Mouse (Mus musculus): ENCODE measurements at regions not wholly inside any gene's neighbourhood (a gene's known extent, or its start where the extent isn't known, plus 50 kb on each side); places are given as distances from the start of the nearest gene placed in this dataset.

DNA sequence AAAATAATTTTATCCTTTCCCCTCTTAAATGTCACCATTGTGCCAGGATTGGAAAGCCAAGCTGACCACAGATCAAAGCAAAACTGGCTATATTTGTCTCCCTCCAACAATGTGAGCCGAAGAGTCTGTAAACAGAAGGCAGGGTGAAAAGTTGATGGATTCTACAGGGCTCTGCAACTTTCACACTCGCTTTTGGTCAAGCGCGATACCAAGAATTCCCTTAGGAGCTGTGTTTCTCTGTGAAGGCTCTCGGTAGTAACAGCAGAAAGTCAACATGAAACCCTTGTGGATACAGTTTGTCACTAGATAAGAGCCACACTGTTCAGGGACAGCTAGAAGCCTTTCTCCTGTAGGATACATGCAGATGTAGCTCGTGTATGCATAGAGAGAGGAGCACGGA, 370.8 kb upstream of the Ubash3b start:
- no peaks in the 10 kb centered on the region for H3K36me3 ChIP-seq (ENCODE audit: control insufficient read depth, insufficient read depth, low read length)
- H3K4me3 ChIP-seq (ENCODE audit: low read depth, low read length), result no peak overlapping the region
- no peak overlapping the region for H3K27ac ChIP-seq (ENCODE audit: insufficient read depth, low read depth, low read length)
- 34% methylated on average over 7 of the region's 7 CpGs for WGBS
- no peaks in the 10 kb centered on the region for H3K27me3 ChIP-seq (ENCODE audit: control insufficient read depth, insufficient read depth, low read length)
- TF ChIP-seq POLR2A (IDR thresholded peaks at IDR 0.05; ENCODE audit: low read depth, low read length) (no peak), CTCF (IDR thresholded peaks at IDR 0.05; ENCODE audit: extremely low read depth, insufficient read length, insufficient replicate concordance, low read depth, low read length) (no peak)
- no peaks in the 10 kb centered on the region for H3K4me1 ChIP-seq (ENCODE audit: control insufficient read depth, insufficient read depth, insufficient read length, low read length)

GRCm38 (mm10) chr9:41531596-41531995, 370.1 kb upstream of the Ubash3b start:
- Histone ChIP-seq H3K4me1 (ENCODE audit: control insufficient read depth, insufficient read depth, insufficient read length, low read length) (no peaks in the 10 kb centered on the region), H3K4me3 (ENCODE audit: low read depth, low read length) (no peak overlapping the region), H3K27ac (ENCODE audit: insufficient read depth, low read depth, low read length) (no peak overlapping the region), H3K27me3 (ENCODE audit: control insufficient read depth, insufficient read depth, low read length) (no peaks in the 10 kb centered on the region), H3K36me3 (ENCODE audit: control insufficient read depth, insufficient read depth, low read length) (no peaks in the 10 kb centered on the region)
- no peak for TF ChIP-seq CTCF (IDR thresholded peaks at IDR 0.05; ENCODE audit: extremely low read depth, insufficient read length, insufficient replicate concordance, low read depth, low read length)
- TF ChIP-seq POLR2A (IDR thresholded peaks at IDR 0.05; ENCODE audit: low read depth, low read length), result no peak
- WGBS, result 62% methylated on average over 6 of the region's 6 CpGs

- TF ChIP-seq CTCF (IDR thresholded peaks at IDR 0.05; ENCODE audit: extremely low read depth, insufficient read length, insufficient replicate concordance, low read depth, low read length), result no peak
- TF ChIP-seq POLR2A (IDR thresholded peaks at IDR 0.05; ENCODE audit: low read depth, low read length), result no peak
- Histone ChIP-seq H3K27ac (ENCODE audit: insufficient read depth, low read depth, low read length) (no peak overlapping the region), H3K4me3 (ENCODE audit: low read depth, low read length) (no peak overlapping the region), H3K4me1 (ENCODE audit: control insufficient read depth, insufficient read depth, insufficient read length, low read length) (no peaks in the 10 kb centered on the region), H3K27me3 (ENCODE audit: control insufficient read depth, insufficient read depth, low read length) (no peaks in the 10 kb centered on the region), H3K36me3 (ENCODE audit: control insufficient read depth, insufficient read depth, low read length) (no peaks in the 10 kb centered on the region)
- 59% methylated on average over 8 of the region's 8 CpGs for WGBS
These were observed 364.6 kb upstream of the Ubash3b start for GRCm38 (mm10) chr9:41526126-41526525.

- Histone ChIP-seq H3K4me1 (ENCODE audit: control insufficient read depth, insufficient read depth, insufficient read length, low read length) (no peaks in the 10 kb centered on the region), H3K36me3 (ENCODE audit: control insufficient read depth, insufficient read depth, low read length) (no peaks in the 10 kb centered on the region), H3K4me3 (ENCODE audit: low read depth, low read length) (no peak overlapping the region), H3K27me3 (ENCODE audit: control insufficient read depth, insufficient read depth, low read length) (no peaks in the 10 kb centered on the region), H3K27ac (ENCODE audit: insufficient read depth, low read depth, low read length) (no peak overlapping the region)
- WGBS, result 53% methylated on average over 1 of the region's 1 CpGs
- TF ChIP-seq POLR2A (IDR thresholded peaks at IDR 0.05; ENCODE audit: low read depth, low read length) (no peak), CTCF (IDR thresholded peaks at IDR 0.05; ENCODE audit: extremely low read depth, insufficient read length, insufficient replicate concordance, low read depth, low read length) (no peak)
These were observed 364.0 kb upstream of the Ubash3b start for GRCm38 (mm10) chr9:41525534-41525933.

DNA sequence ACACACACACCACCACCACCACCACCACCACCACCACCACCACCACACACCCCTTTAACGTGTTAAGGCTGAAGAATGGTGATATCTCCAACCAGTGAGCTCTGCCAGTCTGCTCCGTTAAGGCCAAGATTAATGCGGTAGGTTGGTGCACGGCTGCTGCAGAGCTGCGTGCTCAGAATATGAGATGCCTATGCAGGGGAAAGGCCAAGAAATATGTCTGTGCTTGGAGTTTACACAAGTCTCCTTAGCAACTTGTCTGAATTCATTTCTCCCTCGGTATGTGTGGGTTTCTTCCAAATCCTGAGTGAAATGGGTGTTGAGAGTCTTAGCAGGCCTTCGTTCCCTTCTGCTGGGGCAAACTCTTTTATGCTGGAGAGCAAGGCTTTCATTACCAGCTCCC, 363.1 kb upstream of the Ubash3b start:
- Histone ChIP-seq H3K27ac (ENCODE audit: insufficient read depth, low read depth, low read length) (no peak overlapping the region), H3K36me3 (ENCODE audit: control insufficient read depth, insufficient read depth, low read length) (no peaks in the 10 kb centered on the region), H3K27me3 (ENCODE audit: control insufficient read depth, insufficient read depth, low read length) (no peaks in the 10 kb centered on the region), H3K4me1 (ENCODE audit: control insufficient read depth, insufficient read depth, insufficient read length, low read length) (no peaks in the 10 kb centered on the region), H3K4me3 (ENCODE audit: low read depth, low read length) (no peak overlapping the region)
- WGBS, result 70% methylated on average over 7 of the region's 7 CpGs
- TF ChIP-seq POLR2A (IDR thresholded peaks at IDR 0.05; ENCODE audit: low read depth, low read length) (no peak), CTCF (IDR thresholded peaks at IDR 0.05; ENCODE audit: extremely low read depth, insufficient read length, insufficient replicate concordance, low read depth, low read length) (no peak)

GRCm38 (mm10) chr9:41523969-41524368, 362.5 kb upstream of the Ubash3b start:
- Histone ChIP-seq H3K27ac (ENCODE audit: insufficient read depth, low read depth, low read length) (no peak overlapping the region), H3K4me3 (ENCODE audit: low read depth, low read length) (no peak overlapping the region), H3K36me3 (ENCODE audit: control insufficient read depth, insufficient read depth, low read length) (no peaks in the 10 kb centered on the region), H3K4me1 (ENCODE audit: control insufficient read depth, insufficient read depth, insufficient read length, low read length) (no peaks in the 10 kb centered on the region), H3K27me3 (ENCODE audit: control insufficient read depth, insufficient read depth, low read length) (no peaks in the 10 kb centered on the region)
- 92% methylated on average over 2 of the region's 2 CpGs for WGBS
- TF ChIP-seq CTCF (IDR thresholded peaks at IDR 0.05; ENCODE audit: extremely low read depth, insufficient read length, insufficient replicate concordance, low read depth, low read length), result no peak
- TF ChIP-seq POLR2A (IDR thresholded peaks at IDR 0.05; ENCODE audit: low read depth, low read length), result no peak

DNA sequence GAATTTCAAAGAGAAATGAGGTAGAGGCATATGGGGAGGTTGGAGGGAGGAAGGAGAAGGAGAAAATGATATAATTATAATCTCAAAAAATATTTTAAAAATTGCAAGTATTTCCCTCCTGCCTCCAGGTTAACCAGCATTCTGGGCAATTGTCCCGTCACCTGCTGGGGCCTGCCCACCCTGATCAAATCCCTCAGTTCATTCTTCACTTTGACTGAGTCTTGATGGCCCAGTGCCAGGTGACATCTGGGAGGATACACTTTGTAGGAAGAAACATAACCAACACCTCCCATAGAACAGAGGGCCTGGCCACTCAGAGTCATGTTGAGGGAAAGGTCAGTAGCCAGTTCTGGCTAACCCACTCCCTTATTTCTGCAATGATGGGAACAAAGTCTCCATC, 360.8 kb upstream of the Ubash3b start:
- WGBS, result 75% methylated on average over 1 of the region's 1 CpGs
- Histone ChIP-seq H3K4me3 (ENCODE audit: low read depth, low read length) (no peak overlapping the region), H3K27me3 (ENCODE audit: control insufficient read depth, insufficient read depth, low read length) (no peaks in the 10 kb centered on the region), H3K27ac (ENCODE audit: insufficient read depth, low read depth, low read length) (no peak overlapping the region), H3K4me1 (ENCODE audit: control insufficient read depth, insufficient read depth, insufficient read length, low read length) (no peaks in the 10 kb centered on the region), H3K36me3 (ENCODE audit: control insufficient read depth, insufficient read depth, low read length) (no peaks in the 10 kb centered on the region)
- TF ChIP-seq CTCF (IDR thresholded peaks at IDR 0.05; ENCODE audit: extremely low read depth, insufficient read length, insufficient replicate concordance, low read depth, low read length) (no peak), POLR2A (IDR thresholded peaks at IDR 0.05; ENCODE audit: low read depth, low read length) (no peak)

DNA sequence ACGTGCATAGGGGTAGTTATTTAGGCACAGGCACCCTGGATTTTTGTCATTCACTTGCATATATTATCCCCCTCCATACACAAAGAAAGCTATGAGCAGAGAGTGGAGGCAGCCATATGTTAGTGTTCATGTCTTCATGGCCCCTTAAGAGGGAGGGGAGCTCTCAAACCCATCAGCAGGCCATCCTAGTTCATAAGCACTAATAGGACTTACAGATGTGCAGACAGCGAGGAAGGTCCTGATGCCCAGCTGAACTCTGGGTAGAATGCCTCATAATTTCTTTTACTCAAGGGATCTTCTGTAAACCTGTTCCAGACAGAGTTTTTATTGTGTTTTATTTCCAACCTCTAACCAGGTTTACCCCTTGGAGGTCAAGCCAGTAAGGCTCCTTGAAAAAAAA, 356.3 kb upstream of the Ubash3b start:
- TF ChIP-seq CTCF (IDR thresholded peaks at IDR 0.05; ENCODE audit: extremely low read depth, insufficient read length, insufficient replicate concordance, low read depth, low read length), result no peak
- no peak for TF ChIP-seq POLR2A (IDR thresholded peaks at IDR 0.05; ENCODE audit: low read depth, low read length)
- Histone ChIP-seq H3K4me1 (ENCODE audit: control insufficient read depth, insufficient read depth, insufficient read length, low read length) (no peaks in the 10 kb centered on the region), H3K4me3 (ENCODE audit: low read depth, low read length) (no peak overlapping the region), H3K36me3 (ENCODE audit: control insufficient read depth, insufficient read depth, low read length) (no peaks in the 10 kb centered on the region), H3K27ac (ENCODE audit: insufficient read depth, low read depth, low read length) (no peak overlapping the region), H3K27me3 (ENCODE audit: control insufficient read depth, insufficient read depth, low read length) (no peaks in the 10 kb centered on the region)
- 87% methylated on average over 2 of the region's 2 CpGs for WGBS
